Mouse (Mus musculus) cerebellum, postnatal 25 days (tissue): ENCODE data around the gene Clec12a.

Experiments used
- DNase-seq, 2 experiments: peaks; one replicate each; pipeline ENCODE4 v3.0.0; 2021; ENCODE audit warnings: mixed read lengths in 2 of 2

The Clec12a gene

DNA sequence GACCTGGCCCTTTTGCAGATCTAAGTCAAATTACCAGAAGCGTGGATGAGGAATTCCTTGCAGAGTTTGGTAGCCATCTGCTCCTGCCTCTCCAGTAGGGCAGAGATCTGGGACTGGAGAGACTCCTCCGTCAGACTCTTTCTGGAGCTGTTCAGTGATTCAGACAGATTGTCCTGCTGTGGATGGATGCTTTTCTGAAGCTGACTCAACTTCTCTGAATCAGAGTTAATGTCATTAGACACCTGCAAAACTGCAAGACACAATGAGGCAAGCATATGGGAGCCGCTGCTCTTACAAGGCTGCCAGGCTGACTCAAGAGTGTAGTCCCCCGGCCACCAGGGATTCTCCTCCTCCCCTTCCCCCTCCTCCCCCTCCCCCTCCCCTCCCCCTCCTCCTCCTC lies 38.0 kb downstream of the Clec12a start:
- no peak for DNase-seq

DNA sequence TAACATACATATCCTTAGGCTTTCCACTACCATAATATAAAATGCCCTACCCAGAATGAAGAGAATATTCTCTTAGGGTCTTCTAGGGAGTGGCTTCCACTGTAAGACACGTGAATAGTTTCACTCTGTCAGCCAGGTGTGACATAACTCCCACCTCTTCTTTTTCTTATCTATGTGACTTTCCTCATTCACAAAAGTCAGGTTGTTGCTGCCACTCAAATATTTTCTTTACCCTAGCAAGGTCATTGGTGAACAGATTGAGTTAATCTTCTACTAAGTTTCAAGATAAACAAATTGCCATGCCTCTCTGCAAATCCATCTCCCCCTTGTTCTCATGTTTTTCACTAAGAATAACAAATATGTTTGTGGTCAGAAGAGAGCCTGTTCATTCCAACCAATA lies 39.2 kb downstream of the Clec12a start:
- no peak for DNase-seq

- no peak for DNase-seq
Measured at GRCm38 (mm10) chr6:129383466-129383865, 41.0 kb downstream of the Clec12a start.

- no peak for DNase-seq
Measured at GRCm38 (mm10) chr6:129385000-129385399, 42.5 kb downstream of the Clec12a start.

DNA sequence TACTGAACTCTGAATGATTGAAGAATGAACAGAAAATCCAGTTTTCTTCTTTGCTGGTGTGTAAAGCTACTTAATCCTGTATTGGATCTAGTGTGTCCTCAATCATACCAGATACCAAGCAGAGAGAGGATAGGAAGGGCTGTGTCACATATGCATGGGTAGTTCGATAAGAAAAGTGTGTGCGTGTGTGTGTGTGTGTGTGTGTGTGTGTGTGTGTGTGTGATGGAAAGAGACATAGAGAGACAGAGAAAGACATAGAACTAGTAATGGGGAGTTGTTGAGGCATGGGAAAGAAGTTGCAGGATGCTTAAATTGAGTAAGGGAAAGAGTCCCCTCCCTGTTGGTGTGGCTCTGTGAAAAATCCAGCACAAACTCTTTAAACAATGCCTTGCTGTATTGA lies 43.3 kb downstream of the Clec12a start, which contains the start of gene Clec12b:
Gene Clec12b, minus strand, starts transcription at position 101 of the 400 bp plus-strand sequence.
- no peak for DNase-seq

DNA sequence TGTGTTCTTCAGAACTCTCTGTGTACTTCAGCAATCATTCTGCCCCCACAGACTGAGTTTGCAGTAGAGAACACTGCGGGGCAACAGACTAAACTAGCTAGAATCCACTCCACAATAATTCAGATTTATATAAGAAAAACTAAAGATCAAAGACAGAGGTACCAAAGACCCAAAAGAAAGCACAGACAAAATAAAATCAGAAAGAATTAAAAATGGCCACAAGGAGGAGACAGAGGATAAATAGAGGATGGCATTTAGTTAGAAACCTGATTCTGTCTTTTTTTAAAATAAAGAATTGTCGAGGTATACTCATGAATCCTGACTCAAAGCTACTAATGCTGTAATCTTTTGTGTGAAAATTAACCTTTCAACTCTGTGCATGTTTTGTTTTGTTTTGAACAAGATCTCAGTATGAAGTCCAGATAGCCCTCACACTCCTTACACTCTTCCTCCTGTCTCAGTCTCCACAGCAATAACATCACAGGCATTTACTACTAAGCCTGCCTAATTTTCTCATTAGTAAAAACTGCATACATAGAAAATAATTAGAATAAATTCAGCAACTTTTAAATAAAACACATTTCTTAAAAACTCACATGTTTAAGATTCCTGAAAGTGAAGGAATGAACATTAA lies 50.7 kb downstream of the Clec12a start:
- DNase-seq = no peak

GRCm38 (mm10) chr6:129393732-129394131 lies 51.2 kb downstream of the Clec12a start:
- DNase-seq = no peak

DNA sequence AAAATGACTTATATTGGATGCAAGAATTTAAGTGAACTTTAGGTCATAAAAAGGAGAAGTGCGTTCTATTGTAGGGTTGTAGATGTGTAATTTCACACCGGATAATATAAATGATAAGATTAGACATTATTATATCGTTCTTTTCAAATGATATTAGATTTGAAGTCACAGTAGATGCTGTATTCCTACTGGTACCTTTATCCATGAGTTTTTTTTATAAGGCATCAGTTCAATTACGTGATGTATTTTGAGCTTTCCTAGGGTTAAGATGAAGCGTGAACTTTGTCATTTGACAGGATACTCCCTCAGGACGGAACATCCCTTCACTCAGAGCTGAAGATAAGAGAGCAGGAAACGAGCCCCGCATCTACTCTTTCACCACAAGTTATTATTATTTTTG lies 54.5 kb downstream of the Clec12a start, which contains the start of gene Clec1b:
Gene Clec1b, plus strand, starts transcription at position 301 of the 400 bp plus-strand sequence.
- no peak for DNase-seq

GRCm38 (mm10) chr6:129399945-129400344 lies 57.5 kb downstream of the Clec12a start:
- DNase-seq = no peak

DNA sequence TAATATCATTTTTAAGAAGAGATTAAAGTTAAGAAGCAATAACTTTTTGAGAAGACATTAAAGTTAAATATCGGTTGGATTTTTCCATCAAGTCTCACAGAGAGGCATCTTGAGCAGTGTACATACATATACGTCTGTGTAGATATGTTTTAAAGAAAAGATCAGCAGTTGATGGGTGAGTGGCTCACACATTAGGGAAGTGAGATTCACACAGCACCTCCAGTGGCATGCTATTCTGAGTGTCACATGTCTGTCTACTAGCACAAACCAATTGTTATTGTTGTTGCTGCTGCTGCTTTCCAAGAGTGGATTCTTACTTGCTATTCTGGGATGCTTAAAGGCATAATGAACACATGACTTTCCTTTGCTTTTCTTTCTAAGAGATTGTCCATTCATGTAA lies 59.9 kb downstream of the Clec12a start:
- DNase-seq = no peak

DNA sequence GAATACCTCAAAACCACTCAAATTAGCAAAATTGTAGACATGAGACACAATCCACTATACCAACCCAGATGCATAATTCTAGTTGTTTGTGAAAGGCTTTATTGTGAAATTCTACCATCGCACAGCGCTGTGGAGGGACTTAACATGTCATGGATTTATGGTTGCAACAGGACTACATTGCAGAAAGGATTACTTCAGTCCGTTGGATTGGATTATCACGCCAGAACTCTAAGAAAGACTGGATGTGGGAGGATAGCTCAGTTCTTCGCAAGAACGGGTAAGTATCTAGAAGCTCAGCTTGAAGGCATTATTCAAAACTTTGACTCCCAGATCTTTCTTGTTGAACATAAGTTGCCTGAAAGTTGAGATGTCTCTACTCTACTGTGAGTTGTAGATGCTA lies 60.9 kb downstream of the Clec12a start:
- DNase-seq = no peak

DNA sequence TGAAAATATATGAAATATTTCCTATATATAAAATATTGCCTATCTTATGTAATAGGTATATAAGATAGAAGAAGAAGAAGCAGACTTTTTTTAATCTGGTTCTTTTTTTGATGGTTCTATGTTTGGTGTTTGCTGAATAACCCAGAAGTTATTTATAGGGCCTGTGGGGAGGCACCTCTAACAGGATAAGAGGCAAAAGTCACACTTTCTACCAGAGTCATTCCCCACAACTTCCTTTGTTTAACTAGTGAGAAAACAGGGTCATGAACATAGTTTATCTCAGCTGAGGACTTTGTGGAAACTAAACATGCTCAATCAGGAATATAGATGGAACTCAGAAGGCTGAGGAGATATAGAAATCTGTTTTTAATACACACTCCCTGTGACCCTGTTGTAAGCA lies 63.5 kb downstream of the Clec12a start:
- no peak for DNase-seq

GRCm38 (mm10) chr6:129407324-129407723 lies 64.8 kb downstream of the Clec12a start:
- DNase-seq = no peak

DNA sequence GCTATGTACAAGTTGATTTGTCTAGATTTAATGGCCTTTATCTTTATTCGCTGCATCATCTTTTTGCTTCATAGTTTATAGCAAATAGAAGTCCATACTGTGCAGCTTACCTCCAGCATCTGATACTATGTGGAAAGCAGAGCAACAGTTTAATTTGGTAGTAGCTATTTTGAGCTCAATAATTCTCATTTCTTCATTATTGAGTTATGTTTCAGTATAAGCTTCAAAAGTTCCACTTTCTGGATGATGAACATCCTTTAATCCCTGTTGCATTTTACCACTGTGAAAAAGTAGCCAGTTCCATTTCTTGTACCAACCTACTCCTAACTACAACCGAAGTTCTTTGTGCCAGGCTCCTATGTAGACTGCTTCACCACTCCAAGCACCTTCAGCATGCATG lies 66.1 kb downstream of the Clec12a start, which contains the start of gene Clec9a:
Gene Clec9a, plus strand, starts transcription at position 301 of the 400 bp plus-strand sequence.
- DNase-seq = no peak

DNA sequence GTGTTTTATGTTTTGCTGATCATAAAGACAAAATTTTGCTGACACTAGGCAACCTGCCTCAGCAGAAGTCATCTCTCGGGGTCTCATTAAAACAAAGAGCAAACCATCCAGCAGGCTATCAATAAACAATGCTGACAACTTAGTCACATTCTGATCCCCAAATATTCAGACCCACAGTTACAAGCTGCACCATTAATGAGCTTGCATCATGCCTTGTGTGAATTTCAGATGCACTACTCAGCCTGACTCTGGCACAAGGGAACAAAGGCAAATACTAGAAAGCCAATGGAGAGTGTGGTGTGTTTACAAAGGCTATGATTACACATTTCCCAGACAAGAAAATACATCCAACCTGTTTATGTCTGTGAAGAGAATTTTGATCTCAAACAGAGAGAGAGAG lies 71.7 kb downstream of the Clec12a start:
- no peak for DNase-seq
